Mouse (Mus musculus) midbrain, embryonic 15.5 days (tissue): ENCODE results near the gene Fgfr2. TPM values are rescaled to one million over a fixed set of nuclear protein-coding genes. Genes with fewer than 3 reads are reported as not detected.

Experiments
- ATAC-seq: fragments of 200-750 bp; cut with Nextera tagmentation; replicated peaks from 2 replicates; pipeline ENCODE4 v1.8.0; 2017; ENCODE audit warnings: moderate TSS enrichment
- H3K27ac ChIP-seq: fragments of 300-500 bp; sonication (generic); 2 replicates; pipeline ENCODE4 v1.5.1; 2015; ENCODE audit warnings: mild to moderate bottlenecking, inconsistent platforms
- H3K27me3 ChIP-seq: fragments of 300-500 bp; sonication (generic); replicated peaks from 2 replicates; pipeline ENCODE4 v1.6.1; 2015; ENCODE audit warnings: inconsistent platforms
- H3K36me3 ChIP-seq: fragments of 300-500 bp; sonication (generic); replicated peaks from 2 replicates; pipeline ENCODE4 v1.6.1; 2015; ENCODE audit warnings: inconsistent platforms
- H3K4me1 ChIP-seq: fragments of 300-500 bp; sonication (generic); 2 replicates; pipeline ENCODE4 v1.6.1; 2015; ENCODE audit warnings: inconsistent platforms
- H3K4me2 ChIP-seq: fragments of 300-500 bp; sonication (generic); 2 replicates; pipeline ENCODE4 v1.6.1; 2015; ENCODE audit warnings: inconsistent platforms, mild to moderate bottlenecking, moderate library complexity
- H3K4me3 ChIP-seq: fragments of 300-500 bp; sonication (generic); 2 replicates; pipeline ENCODE4 v1.5.1; 2015; ENCODE audit warnings: mild to moderate bottlenecking, inconsistent platforms
- H3K9ac ChIP-seq: fragments of 300-500 bp; sonication (generic); 2 replicates; pipeline ENCODE4 v1.6.1; 2015; ENCODE audit warnings: mild to moderate bottlenecking, inconsistent platforms
- H3K9me3 ChIP-seq: fragments of 300-500 bp; sonication (generic); 2 replicates; pipeline ENCODE4 v1.6.1; 2016; ENCODE audit warnings: inconsistent platforms
- WGBS: fragments of 180-500 bp; shearing (Covaris S2); methylation state at CpG from one replicate; pipeline ENCODE4 v1.1.7; 2015; ENCODE audit warnings: mixed read lengths; 5-methylcytosine and 5-hydroxymethylcytosine counted together
- polyA plus RNA-seq: library from polyadenylated mRNA; unstranded; fragments of >200 nt; fragmentation: Nextera tagmentation; extraction: Ambion mirVana; gene quantifications from 2 replicates; pipeline ENCODE4 v1.2.1, GENCODE M21; 2015

The Fgfr2 gene
- polyA plus RNA-seq, 1 experiment from 2014 or later: 23.3 TPM

DNA sequence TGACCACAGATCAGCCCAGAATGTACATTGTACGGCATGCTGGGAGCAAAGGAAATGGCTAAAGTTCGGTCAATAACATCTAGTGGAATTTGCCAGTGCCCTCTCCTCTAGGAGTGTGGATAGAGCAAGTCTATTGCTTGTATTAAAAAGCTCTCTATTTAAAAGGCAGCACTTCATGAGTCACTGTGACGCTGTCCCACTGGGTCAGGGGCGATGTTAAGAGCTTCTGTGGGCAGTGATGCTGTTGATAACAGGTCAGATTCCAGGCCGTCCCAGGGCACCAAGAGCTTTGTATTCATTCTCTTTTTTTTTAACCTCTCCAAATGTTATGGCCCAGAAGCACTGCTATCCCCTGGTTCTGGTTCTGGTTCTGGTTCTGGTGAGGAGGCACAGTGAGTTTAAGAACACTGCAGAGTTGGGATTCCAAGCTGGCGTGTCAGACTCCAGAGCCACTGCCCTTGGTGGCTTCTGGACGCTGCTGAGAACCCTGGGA is 2366.8 kb downstream of the Fgfr2 start:
- Histone ChIP-seq H3K27ac (no peak overlapping the region), H3K9me3 (no peaks in the 10 kb centered on the region), H3K4me3 (no peak overlapping the region), H3K4me2 (no peak overlapping the region), H3K27me3 (no peaks in the 10 kb centered on the region), H3K36me3 (peaks cover 28% of the 10 kb centered on the region), H3K4me1 (no peaks in the 10 kb centered on the region), H3K9ac (no peak overlapping the region)
- ATAC-seq: no peak
- 85% methylated on average over 7 of the region's 7 CpGs for WGBS

DNA sequence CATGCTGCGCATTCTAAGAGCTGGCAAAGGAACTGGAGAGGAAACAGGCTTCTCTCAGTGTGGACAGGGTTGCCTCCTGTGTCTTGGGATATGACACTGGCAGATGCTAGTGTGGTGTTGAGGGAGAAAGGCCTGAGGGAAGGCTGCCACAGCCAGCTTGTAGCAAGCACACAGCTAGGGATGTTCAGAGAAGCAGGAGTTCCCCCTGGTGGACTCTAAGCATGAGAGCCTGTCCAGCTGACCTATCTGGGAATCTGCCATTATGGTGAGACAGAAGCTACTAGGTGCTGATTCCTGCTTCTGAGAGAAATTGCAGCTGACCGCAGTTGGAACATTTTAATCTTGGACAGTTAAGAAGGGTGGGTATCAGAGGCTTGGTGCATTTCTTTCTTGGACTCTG is 2368.4 kb downstream of the Fgfr2 start:
- 93% methylated on average over 2 of the region's 2 CpGs for WGBS
- ATAC-seq: no peak
- Histone ChIP-seq H3K4me1 (peaks cover 15% of the 10 kb centered on the region), H3K4me3 (no peak overlapping the region), H3K27me3 (no peaks in the 10 kb centered on the region), H3K4me2 (no peak overlapping the region), H3K36me3 (peaks cover 22% of the 10 kb centered on the region), H3K9ac (no peak overlapping the region), H3K9me3 (no peaks in the 10 kb centered on the region), H3K27ac (no peak overlapping the region; the same call in 1 of the 2 replicates)

DNA sequence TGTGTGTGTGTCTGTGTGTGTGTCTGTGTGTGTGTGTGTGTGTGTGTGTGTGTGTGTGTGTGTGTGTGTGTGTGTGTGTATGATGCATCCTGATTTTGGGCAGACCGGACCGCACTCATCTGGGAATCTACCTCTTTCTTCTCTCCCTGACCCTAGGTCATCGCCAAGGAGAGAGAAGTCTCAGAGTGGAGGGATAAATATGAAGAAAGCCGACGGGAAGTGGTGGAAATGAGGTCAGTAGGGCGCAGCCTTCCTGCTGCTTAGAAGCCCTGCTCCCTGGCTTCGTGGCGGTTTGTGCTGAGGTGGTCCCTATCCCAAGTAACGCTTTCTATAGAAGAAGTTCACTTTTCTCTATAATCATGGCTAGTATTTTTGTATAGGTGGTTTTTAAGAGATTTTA is 2371.5 kb downstream of the Fgfr2 start:
- Histone ChIP-seq H3K9ac (no peak overlapping the region), H3K27ac (0 out of 2 replicates have a peak overlapping the region, but pooled peaks have one; percentile 78), H3K27me3 (no peaks in the 10 kb centered on the region), H3K4me1 (peaks cover 17% of the 10 kb centered on the region), H3K4me3 (no peak overlapping the region), H3K4me2 (no peak overlapping the region), H3K9me3 (no peaks in the 10 kb centered on the region), H3K36me3 (peaks cover 18% of the 10 kb centered on the region)
- ATAC-seq: no peak
- 47% methylated on average over 9 of the region's 9 CpGs for WGBS

DNA sequence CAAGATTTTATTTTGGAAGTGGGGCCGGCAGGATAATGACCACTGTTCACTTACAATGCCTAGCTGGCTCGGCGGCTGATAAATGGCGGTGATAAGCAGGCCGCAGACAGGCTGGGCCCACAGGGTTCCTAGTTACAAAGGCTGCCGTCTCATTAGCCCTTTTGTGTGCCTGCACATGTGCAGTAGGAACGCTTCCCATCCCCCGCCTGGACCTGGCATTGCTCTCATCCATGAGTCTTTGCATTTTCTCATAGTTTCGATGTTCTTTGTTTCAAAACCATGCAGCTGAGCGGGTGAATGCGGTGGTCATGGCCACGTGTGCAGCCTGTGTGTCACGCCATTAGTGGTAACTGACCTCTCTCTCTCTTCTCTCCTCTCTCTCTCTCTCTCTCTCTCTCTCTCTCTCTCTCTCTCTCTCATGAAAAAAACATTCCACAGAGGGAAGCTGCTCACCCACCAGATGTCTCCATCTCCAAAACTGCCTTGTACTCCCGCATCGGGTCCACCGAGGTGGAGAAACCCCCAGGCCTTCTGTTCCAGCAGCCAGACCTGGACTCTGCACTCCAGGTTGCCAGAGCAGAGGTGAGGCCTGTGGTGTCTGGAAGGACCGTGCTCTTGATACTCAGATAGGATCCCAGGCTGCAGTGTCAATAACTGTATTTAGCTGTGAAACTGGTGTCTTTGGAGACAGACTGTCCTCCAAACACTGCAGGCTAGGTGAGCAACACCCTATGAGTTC is 2372.2 kb downstream of the Fgfr2 start:
- Histone ChIP-seq H3K4me2 (no peak overlapping the region), H3K27ac (peak overlapping the region; percentile 78), H3K4me3 (no peak overlapping the region), H3K9me3 (no peaks in the 10 kb centered on the region), H3K4me1 (peaks cover 17% of the 10 kb centered on the region), H3K27me3 (no peaks in the 10 kb centered on the region), H3K9ac (no peak overlapping the region), H3K36me3 (peaks cover 15% of the 10 kb centered on the region)
- peak; percentile 73 for ATAC-seq
- WGBS: 16% methylated on average over 17 of the region's 17 CpGs

DNA sequence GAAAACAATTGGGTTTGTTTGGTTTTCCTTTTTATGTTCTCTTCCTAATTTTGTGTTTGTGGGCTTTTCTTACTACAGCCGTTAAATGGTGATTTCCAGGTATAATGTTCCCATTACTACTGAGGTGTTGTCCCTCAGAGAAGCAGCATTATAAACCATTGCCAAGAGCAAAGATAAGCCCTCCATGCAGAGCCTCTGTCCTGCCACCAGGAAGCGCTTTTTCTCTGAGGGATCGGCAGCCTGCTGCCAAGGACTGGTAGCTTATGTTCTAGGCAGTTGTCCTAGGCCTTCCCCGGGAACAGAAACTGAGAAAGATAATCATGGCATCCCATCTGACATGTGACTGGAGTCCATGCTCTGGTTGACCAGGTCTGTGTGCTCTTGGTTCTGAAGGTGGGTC is 2374.0 kb downstream of the Fgfr2 start:
- WGBS: 94% methylated on average over 4 of the region's 4 CpGs
- ATAC-seq: no peak
- Histone ChIP-seq H3K4me3 (no peak overlapping the region), H3K27me3 (no peaks in the 10 kb centered on the region), H3K9me3 (no peaks in the 10 kb centered on the region), H3K4me1 (peaks cover 17% of the 10 kb centered on the region), H3K9ac (no peak overlapping the region), H3K36me3 (peaks cover 24% of the 10 kb centered on the region), H3K4me2 (no peak overlapping the region), H3K27ac (peak overlapping the region; percentile 78; the same call in 1 of the 2 replicates)

DNA sequence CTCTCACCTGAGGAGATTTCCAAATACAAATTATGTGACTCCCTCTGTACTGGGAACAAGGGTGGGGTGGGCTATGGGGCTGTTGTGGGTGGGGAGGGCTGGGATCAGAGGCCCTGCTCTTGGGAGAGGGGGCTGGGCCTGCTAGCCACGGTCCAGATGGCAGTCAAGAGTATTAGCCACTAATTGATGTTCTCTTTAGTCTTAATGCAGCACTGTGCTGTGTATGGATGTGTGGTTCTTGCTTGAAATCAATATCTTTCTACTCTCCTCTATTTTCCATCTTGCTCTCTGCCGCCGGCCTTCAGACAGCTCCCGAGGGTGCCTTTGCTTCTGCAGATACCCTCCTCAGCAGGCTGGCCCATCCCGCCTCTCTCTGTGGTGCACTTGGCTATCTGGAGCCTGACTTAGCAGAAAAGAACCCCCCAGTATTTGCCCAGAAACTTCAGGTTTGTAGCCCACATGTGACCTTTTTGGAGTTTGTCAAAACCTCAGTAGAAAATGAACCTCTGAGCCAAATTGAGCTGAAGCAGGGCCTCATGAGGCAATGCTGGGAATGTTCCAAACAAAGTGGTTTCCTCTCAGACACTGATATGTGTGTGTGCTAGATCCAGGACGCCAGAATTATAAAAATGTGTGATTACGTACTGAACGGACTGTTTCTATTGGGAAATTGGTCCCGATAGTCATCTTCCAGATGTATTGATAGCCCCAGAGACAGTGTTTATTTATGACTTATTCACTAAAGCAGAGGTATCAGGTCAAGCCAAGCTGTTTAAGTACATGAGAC is 2379.7 kb downstream of the Fgfr2 start:
- H3K4me1 ChIP-seq: no peaks in the 10 kb centered on the region
- H3K36me3 ChIP-seq: peaks cover 51% of the 10 kb centered on the region
- 80% methylated on average over 9 of the region's 9 CpGs for WGBS
- H3K9me3 ChIP-seq: no peaks in the 10 kb centered on the region
- H3K27me3 ChIP-seq: no peaks in the 10 kb centered on the region
- no peak overlapping the region for H3K4me2 ChIP-seq
- no peak overlapping the region for H3K4me3 ChIP-seq
- no peak overlapping the region for H3K9ac ChIP-seq
- H3K27ac ChIP-seq: no peak overlapping the region
- ATAC-seq: no peak

DNA sequence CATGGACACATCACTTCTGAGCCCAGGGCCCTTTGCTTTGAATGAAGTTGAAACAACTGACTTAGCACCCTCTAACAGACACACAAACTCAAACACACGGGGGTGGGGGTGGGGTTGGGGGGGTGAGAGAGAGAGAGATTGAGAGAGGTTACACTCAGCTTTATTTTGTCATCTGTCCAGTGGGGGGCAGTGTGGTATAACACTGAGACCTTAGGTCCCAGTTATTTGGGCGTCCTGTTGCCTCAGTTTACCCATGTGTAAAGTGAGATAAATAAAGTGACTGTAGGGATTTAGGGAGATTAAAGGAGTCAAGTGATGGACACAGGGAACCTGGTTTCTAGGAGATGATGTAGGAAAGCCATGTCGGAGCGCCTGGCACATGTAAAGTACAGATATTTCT is 2382.1 kb downstream of the Fgfr2 start:
- Histone ChIP-seq H3K27me3 (no peaks in the 10 kb centered on the region), H3K4me2 (no peak overlapping the region), H3K4me1 (no peaks in the 10 kb centered on the region), H3K4me3 (no peak overlapping the region), H3K9ac (no peak overlapping the region), H3K36me3 (peaks cover 51% of the 10 kb centered on the region), H3K9me3 (no peaks in the 10 kb centered on the region), H3K27ac (no peak overlapping the region)
- no peak for ATAC-seq
- WGBS: 86% methylated on average over 4 of the region's 4 CpGs

DNA sequence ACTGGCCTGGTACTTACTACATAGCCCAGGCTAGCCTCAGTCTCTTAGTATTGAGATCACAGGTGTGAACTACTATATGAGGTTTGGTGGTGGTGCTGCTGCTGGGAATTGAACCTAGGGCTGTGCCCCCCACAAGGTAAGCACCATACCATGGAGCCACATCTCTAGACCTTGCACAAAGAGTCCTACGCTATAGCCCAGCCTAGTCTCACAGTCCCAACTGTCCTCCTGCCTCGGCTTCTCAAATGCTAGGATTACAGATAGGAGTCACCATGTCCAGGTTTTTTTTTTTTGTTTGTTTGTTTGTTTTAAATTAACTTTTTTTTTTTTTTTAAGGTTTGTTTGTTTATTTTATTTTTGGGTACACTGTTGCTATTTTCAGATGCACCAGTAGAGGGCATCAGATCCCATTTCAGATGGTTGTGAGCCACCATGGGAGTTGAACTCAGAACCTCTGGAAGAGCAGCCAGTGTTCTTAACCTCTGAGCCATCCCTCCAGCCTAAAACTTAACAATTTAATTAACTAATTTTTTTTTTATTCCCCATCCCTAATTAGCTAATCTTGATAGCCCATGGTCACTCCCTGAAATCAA is 2388.9 kb downstream of the Fgfr2 start:
- no peak for ATAC-seq
- no peak overlapping the region for H3K4me2 ChIP-seq
- H3K9me3 ChIP-seq: no peaks in the 10 kb centered on the region
- H3K9ac ChIP-seq: no peak overlapping the region
- H3K4me1 ChIP-seq: peaks cover 17% of the 10 kb centered on the region
- H3K27me3 ChIP-seq: no peaks in the 10 kb centered on the region
- peaks cover 11% of the 10 kb centered on the region for H3K36me3 ChIP-seq
- WGBS: 92% methylated on average over 2 of the region's 2 CpGs
- H3K27ac ChIP-seq: no peak overlapping the region
- H3K4me3 ChIP-seq: no peak overlapping the region

DNA sequence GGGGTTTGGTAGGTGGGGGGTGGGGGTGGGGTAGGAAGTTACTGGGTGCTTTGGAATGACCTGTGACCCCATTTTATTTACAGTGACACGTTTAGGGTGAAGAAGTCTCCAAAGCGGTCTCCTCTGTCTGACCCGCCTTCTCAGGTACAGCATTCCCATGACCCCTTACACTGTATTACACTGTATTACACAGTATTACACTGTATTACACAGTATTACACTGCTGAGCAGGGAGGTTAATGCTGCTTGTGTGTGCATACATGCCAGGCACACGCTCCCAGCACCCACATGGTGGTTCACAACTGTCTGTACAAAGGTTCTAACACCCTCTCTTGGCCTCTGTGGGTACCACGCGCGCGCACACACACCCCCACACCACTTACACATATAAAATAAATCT is 2389.7 kb downstream of the Fgfr2 start:
- Histone ChIP-seq H3K36me3 (peaks cover 15% of the 10 kb centered on the region; the same call in 1 of the 2 replicates), H3K4me2 (no peak overlapping the region), H3K27ac (no peak overlapping the region), H3K9ac (no peak overlapping the region), H3K4me1 (peaks cover 17% of the 10 kb centered on the region), H3K9me3 (no peaks in the 10 kb centered on the region), H3K27me3 (no peaks in the 10 kb centered on the region), H3K4me3 (no peak overlapping the region)
- peak; percentile 70; the same call in 1 of the 2 replicates for ATAC-seq
- 96% methylated on average over 8 of the region's 8 CpGs for WGBS

DNA sequence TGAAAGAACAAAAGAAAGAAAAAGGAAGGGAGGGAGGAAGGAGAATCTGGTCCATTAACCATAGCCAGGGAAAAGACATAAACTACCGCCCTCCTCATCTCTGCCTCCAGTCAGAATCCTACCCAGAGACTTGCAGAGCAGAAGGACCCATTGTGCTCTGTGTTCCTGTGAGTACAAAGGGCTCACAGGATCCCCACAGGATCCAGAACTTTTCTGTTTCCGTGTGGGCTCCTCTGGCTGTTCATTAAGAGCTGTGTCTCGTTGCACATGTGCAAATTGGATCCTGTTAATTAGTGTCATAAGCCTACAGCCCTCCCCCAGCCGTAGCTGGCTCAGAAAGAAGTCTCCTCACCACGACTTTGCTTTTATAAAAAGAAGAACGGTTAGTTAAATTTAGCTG is 2390.2 kb downstream of the Fgfr2 start:
- no peak for ATAC-seq
- Histone ChIP-seq H3K4me2 (no peak overlapping the region), H3K4me1 (peaks cover 17% of the 10 kb centered on the region), H3K9me3 (no peaks in the 10 kb centered on the region), H3K27me3 (no peaks in the 10 kb centered on the region), H3K9ac (no peak overlapping the region), H3K36me3 (peaks cover 17% of the 10 kb centered on the region; the same call in 1 of the 2 replicates), H3K27ac (0 out of 2 replicates have a peak overlapping the region, but pooled peaks have one; percentile 31), H3K4me3 (no peak overlapping the region)
- 55% methylated on average over 6 of the region's 6 CpGs for WGBS

DNA sequence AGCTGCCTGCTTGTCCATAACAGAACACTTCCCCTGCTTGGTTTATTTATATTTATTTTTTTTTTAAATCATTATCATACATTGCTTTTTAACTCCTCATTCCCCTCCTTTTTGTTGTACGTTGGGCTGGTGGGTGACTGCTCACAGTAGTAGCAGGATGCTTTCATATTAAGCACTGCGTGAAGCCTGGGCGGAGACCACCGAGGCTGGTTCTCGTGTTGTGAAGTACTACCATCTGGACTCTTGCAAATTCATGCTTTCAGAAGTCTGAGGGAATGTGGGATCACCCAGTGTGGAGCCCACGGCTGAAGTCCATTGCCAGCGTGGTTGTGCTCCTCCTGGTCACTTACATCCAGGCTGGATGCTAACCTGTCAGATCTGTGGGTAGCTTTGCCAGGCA is 2391.4 kb downstream of the Fgfr2 start:
- no peak overlapping the region for H3K9ac ChIP-seq
- no peak overlapping the region for H3K4me3 ChIP-seq
- peak overlapping the region; percentile 26; the same call in 1 of the 2 replicates for H3K27ac ChIP-seq
- peaks cover 17% of the 10 kb centered on the region for H3K4me1 ChIP-seq
- no peak for ATAC-seq
- WGBS: 64% methylated on average over 7 of the region's 7 CpGs
- H3K36me3 ChIP-seq: peaks cover 17% of the 10 kb centered on the region; the same call in 1 of the 2 replicates
- no peaks in the 10 kb centered on the region for H3K27me3 ChIP-seq
- no peak overlapping the region for H3K4me2 ChIP-seq
- no peaks in the 10 kb centered on the region for H3K9me3 ChIP-seq

DNA sequence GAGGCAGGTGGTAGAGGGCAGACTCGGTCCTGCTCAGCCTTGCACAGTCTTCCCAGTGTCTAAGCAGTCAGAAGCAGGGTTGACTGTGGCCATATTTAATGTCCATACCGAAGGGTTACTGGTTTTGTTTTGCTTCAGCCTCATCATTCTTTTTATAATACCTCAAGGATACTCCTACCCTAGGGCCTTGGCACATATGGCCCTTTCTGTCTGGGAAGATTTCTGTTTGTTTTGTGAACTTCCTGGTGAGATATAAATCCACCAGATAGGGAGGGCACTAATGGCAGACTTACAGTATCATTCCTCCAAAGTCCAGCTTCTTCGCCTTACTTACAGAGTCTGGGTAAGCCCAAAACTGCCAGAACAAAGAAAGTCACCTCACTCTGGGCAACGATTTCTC is 2395.6 kb downstream of the Fgfr2 start:
- Histone ChIP-seq H3K4me3 (no peak overlapping the region), H3K36me3 (peaks cover 12% of the 10 kb centered on the region; the same call in 1 of the 2 replicates), H3K27ac (no peak overlapping the region), H3K9ac (no peak overlapping the region), H3K4me2 (no peak overlapping the region), H3K27me3 (no peaks in the 10 kb centered on the region), H3K4me1 (peaks cover 12% of the 10 kb centered on the region), H3K9me3 (no peaks in the 10 kb centered on the region)
- no peak for ATAC-seq
- 95% methylated on average over 4 of the region's 4 CpGs for WGBS
